Mouse (Mus musculus) bone marrow macrophage, adult 2 months (primary cell): ENCODE measurements at regions not wholly inside any gene's neighbourhood (a gene's known extent, or its start where the extent isn't known, plus 50 kb on each side); places are given as distances from the start of the nearest gene placed in this dataset.

Experiments used
- CTCF ChIP-seq: IDR thresholded peaks from 2 replicates; pipeline ENCODE4 v1.5.1; 2012; ENCODE audit warnings: low read depth, mild to moderate bottlenecking, low read length, moderate library complexity
- POLR2A ChIP-seq: IDR thresholded peaks from 2 replicates; pipeline ENCODE4 v1.6.1; 2012; ENCODE audit warnings: mild to moderate bottlenecking, low read depth, low read length, borderline replicate concordance

GRCm38 (mm10) chr2:117021787-117022186 is 99.4 kb upstream of the Spred1 start:
- no peak for TF ChIP-seq CTCF
- no peak for TF ChIP-seq POLR2A
